Mouse (Mus musculus): Measurements from ENCODE around the gene Adamts12.
A peak's percentile ranks its signal among the peaks of the same experiment; 100 is the strongest.

The Adamts12 gene

DNA sequence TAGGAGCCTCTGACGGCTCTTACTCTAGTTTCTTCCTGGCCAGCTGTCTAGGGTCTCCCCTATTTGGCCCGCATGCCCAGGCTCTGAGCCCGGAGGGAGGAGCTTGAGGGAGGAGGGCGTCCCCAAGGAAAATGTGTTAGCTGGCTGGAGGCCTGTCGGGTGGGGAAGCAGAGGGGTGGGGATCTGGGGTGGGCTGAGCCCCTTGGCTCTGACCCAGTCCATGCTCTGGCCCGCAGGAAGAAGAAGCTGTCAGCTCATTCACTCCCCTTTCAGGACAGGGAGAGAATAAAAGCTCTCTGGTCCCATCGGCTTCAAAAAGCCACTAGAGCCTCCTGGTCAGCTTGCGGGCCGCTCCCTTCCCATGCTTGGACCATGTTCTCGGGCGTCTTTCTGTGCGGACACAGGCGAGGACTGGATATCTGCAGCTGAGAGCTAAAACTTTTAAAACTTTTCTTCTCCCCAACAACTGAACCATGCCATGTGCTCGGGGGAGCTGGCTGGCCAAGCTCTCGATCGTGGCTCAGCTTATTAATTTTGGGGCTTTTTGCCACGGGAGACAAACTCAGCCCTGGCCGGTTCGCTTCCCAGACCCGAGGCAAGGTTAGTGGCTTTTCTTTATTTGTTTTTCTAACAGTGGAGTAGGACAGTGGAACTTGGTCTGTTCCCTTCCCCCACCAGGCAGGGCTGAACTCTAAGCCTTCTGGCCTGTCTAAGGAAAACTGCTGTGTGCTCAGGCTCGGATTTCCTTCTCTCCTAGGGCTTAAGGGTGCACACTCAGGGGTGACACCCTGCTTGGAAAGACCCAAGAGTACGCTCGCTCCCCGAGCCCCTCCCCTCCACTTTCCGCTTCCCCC lies at the start of gene Adamts12:
TSS of gene Adamts12 (plus strand) at position 233 of the 854 bp plus-strand sequence.
- DNase-seq (ENCODE audit: inconsistent ontology term): peak; percentile 64

DNA sequence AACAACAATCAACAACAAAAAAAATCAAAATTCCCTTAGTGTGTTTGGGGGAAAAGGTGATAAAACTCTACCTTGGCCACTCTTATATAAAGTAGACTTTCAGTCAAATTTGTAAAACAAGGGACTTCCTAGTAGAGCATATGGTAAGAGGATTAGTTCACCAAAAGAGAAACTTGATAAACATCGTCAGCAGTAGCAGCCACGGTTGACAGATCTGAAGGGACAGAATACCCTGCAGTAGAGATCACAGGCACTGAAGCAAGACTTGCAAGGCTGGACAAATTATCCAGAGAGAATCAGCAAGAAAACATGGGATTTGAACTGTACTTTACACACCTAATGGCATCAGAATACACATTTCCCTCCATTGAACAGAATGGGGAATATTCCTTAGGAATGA lies 49.7 kb upstream of the Adamts12 start:
- DNase-seq (ENCODE audit: inconsistent ontology term): no peak

DNA sequence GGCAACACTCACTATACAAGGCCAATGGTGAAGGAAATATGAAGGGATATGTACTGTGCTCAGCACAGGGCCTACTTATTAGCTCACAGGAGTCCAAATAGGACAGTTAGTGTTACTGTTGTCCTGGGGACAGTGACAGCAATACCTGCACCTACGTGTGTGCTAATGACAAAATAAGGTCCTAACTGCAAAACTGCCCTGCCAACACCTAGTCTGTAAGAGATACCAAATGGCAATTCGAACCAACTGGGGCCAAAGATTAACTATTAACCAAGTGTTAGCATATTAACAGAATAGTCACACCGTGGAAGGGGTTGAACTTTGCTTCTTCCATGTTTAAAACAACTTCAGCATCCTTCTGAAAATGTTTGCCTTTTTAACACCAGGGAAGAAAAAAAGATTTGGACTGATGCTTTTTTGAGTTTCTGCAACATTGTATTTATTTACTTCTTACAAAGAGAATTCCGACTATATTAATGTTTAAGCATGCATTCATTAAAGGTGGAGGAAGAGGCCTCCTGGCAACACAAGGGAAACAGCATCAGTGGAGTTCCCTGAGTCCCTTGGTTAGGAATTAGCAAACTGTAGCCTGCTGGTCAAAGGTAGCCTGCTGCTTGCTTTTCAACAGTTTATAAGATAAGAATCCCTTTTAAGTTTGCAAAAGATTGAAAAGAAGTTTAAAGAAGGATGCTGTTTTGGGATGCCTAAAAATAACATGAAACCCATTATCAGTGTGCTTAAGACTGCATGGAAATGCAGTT lies 37.6 kb upstream of the Adamts12 start:
- no peak for DNase-seq (ENCODE audit: inconsistent ontology term)

DNA sequence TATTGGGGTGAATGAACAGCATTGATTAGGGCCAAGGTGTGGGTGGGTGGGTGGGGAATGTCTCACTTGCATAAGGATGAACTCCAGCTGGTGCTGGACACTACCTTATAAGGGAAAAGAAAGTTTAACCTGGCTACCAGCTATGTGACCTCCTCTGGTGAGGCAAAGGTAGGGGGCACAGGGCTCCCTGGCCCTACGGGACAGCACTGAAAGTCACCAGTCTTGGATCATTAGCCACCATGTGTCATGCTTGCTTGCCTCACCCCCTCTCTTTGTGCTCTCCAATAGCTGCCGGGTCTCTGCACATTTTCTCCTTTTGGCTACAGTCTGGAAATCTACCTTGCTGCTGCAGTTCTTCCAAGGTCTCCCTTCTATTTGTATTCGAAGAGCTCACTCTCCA lies 34.4 kb upstream of the Adamts12 start:
- no peak for DNase-seq (ENCODE audit: inconsistent ontology term)

DNA sequence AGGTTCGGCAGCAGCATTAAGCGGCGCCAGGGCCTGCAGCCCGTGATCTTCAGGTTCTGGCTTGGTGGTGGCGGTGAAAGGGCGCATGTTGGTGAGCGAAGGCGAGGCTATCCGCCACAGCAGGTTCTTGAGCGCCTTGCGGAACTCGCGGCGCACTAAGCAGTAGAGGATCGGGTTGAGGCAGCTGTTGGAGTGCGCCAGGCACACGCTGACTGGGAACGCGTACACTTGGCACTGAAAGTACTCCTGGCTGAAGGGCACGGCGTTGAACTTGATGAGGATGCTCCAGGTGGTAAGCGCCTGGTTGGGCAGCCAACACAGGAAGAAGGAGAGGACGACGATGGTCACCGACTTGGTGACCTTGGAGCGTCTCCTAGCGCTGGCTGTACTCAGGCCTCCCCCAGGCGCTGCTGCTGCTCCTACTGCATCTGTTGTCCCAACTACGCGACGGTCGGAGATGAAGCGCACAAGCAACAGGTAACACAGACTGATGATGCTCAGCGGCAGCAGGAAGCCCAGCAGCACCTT lies 28.6 kb upstream of the Adamts12 start:
- DNase-seq (ENCODE audit: inconsistent ontology term): no peak

DNA sequence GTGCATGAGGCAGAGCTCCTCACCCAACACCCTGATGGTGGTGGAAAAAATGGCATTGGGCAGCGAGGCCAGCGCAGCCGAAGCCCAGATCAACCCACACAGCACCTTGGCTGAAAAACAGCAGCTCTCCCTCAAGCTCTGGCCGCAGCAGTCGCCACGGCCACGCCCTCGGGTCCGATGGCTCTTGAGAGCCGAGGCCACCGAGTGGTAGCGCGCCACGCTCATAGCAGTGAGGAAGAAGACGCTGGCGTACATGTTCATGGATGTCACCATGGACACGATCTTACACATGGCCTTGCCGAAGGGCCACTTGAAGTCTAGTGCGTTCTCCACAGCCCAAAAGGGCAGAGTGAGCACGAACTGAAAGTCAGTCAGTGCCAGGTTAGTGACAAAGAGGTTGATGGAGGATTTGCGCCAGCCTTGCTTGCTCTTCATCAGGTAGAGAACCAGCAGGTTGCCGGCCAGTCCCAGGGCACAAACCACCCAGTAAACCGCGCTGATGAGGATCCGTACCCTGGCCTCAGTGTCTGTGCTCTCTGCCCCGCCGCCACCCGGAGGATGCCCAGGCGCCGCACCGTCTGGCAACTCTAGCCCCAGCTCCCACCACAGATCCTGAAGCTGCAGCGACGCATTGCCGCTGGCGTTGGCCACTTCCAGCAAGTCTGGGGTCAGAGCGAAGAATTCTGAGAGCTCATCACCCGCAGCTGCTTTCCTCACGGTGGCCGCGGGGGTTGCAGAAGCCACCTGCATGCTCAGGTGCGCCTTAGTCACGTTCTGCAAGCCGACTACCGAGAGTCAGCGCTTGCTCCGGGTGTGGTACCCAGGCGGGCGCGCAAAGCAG lies 27.8 kb upstream of the Adamts12 start:
- DNase-seq (ENCODE audit: inconsistent ontology term): peak; percentile 45

DNA sequence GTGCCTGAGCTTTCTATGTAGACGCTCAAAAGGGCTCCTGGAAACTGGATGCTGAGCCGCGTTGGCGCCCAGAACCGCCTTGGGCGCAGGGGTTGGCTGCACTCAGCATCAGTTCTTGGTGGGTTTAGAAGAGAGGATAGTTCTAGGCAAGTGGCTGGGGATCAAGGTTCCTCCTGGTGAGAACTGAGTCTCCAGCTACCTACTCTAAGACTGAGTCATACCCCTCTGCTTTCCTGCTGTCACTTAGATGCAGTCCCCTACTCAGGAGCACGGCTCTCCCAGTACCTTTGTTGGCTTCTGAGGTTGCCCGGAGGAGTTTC lies 27.3 kb upstream of the Adamts12 start:
- peak; percentile 27 for DNase-seq (ENCODE audit: inconsistent ontology term)

DNA sequence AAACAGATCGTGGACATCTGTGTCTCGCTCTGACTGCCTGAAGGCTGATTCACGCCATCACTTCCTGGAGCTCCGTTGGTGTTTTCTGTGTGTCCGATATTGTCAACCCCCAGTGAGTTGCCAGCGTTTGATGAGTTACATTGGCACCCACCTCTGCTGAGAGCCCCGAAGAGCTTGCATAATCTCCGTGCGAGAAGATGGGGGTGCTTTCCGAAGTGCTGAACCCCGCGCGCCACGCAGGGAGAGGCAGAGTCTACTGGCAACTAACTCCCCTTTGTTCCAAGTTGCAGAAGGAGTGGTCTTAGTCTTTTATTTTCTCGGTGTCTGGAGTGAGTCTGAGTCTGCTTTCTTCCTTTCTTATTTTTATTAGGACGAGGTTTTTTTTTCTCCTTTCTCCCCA lies 26.9 kb upstream of the Adamts12 start, which contains the start of gene Rxfp3:
TSS of gene Rxfp3 (minus strand) at position 281 of the 400 bp plus-strand sequence.
- DNase-seq (ENCODE audit: inconsistent ontology term): peak; percentile 68

DNA sequence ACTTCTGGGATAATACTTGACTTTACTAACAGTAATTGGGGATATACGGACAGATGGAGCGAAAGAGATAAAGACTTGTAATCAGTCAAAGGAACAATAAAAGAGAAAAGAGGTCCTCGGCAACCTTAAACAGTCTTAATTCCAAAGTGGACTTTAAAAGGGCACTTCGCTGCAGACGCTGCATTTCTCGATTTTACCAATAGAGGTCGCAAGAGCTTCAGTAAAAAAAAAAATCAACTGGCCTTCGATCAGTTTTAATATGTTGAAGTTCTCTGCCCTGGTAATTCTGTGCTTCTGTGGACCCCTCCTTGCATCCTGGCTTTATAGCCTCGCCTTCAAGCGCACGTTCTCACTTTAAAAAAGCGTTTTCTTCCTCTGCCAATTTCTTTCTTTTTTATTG lies 26.1 kb upstream of the Adamts12 start:
- DNase-seq (ENCODE audit: inconsistent ontology term): peak; percentile 45

DNA sequence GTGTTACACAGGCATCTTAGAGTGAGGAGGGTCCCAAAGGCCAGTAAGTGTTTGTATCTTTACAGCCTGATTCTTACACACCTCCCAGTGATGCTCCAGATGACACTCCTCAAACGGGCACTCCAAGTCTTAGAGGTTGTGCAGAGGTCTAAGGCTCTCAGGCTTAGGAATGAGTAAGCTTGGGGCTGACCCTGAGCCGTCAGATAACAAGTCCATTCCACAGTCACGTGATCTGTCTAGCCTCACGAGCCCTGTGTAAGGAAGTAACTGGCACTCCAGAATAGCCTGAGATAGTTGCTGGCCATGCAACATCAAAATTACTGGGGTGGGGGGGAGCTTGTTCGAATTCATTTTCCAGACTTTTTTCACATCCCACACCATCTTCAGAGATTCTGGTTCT lies 24.5 kb upstream of the Adamts12 start:
- DNase-seq (ENCODE audit: inconsistent ontology term): no peak

DNA sequence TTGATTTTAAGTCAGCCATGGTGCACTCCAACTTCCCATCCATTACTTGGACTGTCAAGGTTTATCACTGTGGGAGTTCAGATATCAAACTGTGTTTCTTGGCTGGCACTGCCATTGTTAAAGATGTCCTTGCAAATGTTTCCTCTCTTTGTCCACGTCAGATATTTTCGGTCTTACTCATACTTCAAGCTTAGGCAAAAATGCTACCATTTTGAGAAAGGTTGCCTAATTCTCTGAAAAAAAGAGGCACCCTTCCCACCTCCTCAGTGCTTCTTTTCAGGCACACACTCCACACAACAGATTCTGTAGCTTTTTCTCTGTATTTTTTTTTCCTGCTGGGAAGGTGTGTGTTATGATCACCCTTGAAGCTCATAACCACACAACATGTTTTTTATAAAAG lies 23.4 kb upstream of the Adamts12 start:
- DNase-seq (ENCODE audit: inconsistent ontology term): no peak

DNA sequence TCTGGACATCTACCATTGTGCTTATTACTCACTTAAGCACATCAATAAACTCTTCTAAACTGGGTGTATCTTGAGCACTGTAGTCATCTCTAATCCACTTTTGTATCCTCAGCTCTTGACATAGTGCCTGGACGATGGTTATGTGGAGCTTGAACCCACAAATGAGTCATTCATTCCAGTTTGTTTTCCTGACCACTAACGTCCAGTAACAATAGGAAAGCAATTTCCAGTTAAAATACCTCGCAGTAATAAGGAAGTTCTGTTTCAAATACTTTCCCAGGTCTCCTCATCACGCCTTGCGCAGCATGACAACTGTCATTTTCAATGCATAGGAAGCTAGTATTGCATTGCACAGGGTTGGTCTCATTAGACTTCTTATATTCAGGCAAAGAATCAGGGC lies 21.8 kb upstream of the Adamts12 start:
- peak; percentile 82 for DNase-seq (ENCODE audit: inconsistent ontology term)

DNA sequence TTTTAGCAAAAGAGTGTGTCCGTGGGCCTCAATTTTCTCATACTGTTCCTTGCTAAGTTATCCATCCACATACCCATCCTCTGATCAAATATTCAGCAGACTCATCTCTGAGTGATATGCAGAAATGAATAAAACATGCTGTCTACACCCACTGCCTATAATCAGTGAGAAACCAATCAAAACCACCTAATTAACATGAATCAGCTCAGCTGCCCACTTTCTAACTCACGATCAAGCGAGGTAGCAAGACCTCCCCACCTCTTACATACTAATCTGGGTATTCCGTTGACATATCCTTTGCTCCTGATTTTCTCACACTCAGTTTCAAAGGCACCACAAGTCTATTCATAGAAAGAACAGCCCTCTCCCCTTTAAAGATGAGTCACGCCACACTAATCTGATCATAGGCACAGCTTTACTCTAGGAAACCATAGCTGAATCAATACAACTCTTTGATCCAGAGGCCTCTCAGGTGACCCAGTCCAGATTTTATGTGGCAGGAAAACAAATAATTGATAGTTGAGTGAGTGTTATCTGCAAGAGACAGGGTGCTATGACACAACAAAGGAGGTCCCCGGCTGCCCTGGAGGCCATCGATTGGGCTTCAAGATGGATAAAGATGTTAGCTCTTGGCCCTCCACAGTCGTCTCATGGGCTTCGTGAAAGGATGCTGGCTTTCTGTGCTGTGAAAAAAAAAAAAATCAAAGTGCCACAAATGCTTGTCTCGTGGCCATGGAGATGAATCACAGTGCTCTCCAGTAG lies 10.7 kb upstream of the Adamts12 start:
- no peak for DNase-seq (ENCODE audit: inconsistent ontology term)

DNA sequence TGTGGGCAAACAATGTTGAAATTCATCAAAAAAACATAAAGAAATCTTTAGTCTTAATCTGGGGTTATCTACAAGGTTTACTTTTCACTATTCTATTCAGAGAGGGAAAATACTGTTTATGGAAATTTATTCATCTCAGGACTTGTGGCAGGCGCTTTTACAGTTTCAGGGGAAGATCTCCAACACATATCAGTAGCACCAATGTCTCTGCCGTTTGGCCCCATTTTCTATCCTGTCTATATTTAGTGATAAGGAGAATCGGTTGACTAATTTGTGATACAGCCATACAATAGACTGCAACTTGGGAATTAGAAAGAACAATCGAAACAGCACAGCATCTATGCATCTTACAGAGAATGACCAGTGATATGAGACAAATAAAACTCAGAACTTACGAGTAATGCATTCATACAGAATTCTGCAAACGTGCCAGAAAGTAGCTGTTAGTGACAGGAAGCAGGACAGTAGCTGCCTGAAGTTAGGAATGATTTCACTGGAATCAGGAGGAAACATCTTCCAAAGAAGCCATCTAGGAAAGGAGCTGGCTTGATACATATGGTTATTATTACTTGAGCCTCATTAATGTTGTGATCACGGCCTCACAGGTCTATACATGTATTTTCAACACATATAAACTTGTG lies 10.0 kb upstream of the Adamts12 start:
- no peak for DNase-seq (ENCODE audit: inconsistent ontology term)

DNA sequence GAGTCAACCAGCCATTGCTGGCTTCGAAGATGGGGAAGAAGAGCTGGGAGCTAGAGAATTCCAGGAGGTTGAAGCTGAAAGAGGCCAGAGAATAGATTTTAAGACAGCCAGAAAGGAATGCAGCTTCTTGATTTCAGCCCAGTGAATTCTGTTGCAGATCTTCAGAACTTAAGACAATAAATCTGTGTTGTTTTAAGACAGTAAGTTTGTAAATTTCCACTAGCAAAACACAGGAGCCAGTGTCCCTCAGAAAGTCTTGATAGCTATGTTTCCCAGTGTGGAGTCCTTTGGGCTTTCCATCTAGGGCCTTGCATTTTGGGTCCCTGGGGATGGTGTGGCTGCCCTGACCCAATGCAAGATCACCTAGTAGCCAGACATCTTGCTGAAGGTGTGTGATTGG lies 1.7 kb upstream of the Adamts12 start:
- no peak for DNase-seq (ENCODE audit: inconsistent ontology term)

DNA sequence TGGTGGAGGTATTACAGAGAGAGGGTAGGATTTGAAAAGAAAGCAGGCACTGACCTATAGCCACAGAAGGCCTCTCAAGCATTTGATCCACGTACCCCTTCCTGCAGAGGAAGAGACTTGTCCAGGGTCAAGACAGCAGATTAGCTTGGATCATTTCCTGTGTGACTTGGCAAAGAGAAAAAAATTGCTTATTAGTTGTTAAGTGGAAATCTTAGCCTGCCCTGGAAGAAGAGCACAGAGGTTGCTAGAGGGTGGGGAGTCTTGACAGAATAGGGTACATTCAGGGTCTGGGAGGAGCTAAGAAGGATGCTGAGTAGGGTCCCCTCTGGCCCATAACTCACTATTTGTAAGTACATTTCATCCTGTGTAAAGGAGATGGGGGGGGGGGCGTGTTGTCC lies 431 bp upstream of the Adamts12 start:
- DNase-seq (ENCODE audit: inconsistent ontology term): peak; percentile 27

DNA sequence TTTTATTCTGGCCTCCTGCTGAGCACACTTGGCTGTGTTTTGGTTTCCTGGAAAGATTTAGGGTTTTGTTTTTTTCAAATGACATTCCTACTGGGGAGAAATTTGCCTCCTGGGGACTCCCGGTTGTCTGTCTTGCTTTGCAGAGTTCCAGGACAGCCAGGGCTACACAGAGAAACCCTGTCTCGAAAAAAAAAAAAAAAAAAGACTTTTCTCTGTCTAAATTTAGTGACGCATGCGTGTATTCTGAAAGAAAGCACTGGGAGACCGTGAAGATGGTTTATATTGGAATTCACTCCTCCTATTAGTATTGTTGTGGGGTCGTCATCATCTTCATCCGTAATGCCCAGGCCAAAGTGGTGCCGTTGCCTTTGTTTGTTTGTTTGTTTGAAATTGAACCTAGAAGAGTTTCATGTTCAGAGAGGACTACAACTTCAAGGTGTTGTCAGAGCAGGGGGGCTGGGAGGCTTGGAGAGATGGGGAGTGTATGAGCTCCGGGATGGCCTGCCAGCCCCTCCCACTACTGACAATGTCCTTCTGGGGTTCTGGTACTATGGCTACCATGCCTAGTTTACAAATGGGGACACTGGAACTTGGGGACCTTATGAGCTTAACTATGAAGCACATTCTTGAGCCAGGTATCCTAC lies 1.1 kb downstream of the Adamts12 start:
- no peak for DNase-seq (ENCODE audit: inconsistent ontology term)

DNA sequence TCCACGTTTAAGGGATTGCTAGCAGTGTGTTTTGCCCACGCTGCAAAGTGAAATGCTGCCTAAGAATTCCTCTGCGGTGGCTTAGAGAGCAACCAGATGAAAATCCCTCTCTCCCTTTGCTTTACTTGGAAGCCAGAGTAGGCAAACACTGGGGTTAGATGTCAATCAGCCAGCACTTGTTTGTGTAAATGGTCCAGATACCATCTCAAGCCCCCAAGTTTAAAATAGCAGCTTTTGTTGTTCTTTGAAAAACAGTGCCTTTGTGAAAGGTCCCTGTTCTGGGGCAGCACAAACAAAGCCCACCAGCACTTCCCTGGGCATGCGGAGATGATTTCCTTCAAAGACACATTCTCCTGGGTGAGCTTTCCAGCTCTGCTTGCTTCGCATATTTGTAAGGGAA lies 1.7 kb downstream of the Adamts12 start:
- no peak for DNase-seq (ENCODE audit: inconsistent ontology term)

DNA sequence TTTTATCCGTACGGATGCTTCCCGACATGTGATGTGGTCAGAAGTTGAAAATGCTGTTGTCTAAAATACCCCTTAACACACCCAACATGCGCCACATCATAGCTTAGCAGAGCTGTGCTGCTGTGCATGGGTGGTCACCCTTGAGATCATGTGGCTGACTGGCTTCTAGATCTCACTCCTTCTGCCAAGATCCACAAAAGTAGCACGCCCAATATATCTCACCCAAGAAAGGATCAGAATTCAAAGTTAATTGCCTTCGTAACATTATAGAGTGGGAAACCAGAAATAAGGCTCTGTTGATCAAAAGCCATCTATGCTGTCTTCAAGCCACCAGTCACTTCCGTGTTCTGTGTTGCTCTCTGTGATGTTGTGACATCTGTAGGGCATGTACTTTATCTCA lies 3.3 kb downstream of the Adamts12 start:
- DNase-seq (ENCODE audit: inconsistent ontology term): no peak

DNA sequence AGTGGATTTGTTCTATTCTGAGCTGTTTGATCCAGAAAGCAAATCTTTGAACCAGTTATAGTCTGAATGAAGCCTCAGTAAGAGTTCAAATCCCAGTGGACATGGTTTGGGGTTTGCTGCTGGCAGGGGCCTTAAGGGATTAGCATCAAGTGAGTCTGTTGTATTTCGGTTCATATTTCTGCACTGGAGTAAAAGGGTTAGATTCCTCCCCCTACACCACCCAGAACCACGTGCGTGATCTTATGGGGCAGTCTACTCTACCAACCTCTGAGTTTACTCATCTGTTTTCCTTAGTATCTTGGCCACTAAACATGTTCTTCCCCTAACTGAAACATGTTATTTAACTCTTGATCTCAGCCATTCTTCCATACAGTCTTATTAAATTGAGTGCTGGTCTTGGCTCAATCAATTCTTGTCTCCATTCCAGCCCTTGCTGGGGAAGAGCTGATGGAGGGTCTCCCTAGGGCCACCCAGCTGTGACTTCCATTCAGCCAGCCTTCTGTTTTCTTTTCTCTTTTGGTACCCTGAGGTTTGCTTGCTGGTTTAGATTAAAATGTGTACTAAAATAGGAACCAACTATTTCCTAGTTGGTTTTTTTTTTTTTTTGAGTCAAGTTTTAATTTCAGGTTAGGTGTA lies 11.3 kb downstream of the Adamts12 start:
- no peak for DNase-seq (ENCODE audit: inconsistent ontology term)
